Mouse (Mus musculus) olfactory bulb, adult 2 months (tissue): ENCODE measurements around the gene Epm2a. TPM values are rescaled to one million over a fixed set of nuclear protein-coding genes. Genes with fewer than 3 reads are reported as not detected.
A peak's percentile ranks its signal among the peaks of the same experiment; 100 is the strongest.

Source experiments
- H3K27ac ChIP-seq: fragments of 200-500 bp; 2 replicates; pipeline ENCODE4 v1.5.1; 2012; ENCODE audit warnings: low read depth, low read length; ENCODE audit not compliant: insufficient read depth
- H3K4me1 ChIP-seq: fragments of 200-500 bp; 2 replicates; pipeline ENCODE4 v1.6.1; 2012; ENCODE audit warnings: low read length; ENCODE audit not compliant: control insufficient read depth, insufficient read depth
- H3K4me3 ChIP-seq: fragments of 200-500 bp; 2 replicates; pipeline ENCODE4 v1.5.1; 2012; ENCODE audit warnings: mild to moderate bottlenecking, low read depth, low read length, moderate library complexity; ENCODE audit not compliant: insufficient read depth
- CTCF ChIP-seq: fragments of 200-500 bp; IDR thresholded peaks from 2 replicates; pipeline ENCODE4 v1.5.1; 2012; ENCODE audit warnings: low read depth, mild to moderate bottlenecking, low read length, moderate library complexity; ENCODE audit not compliant: insufficient read depth
- POLR2A ChIP-seq: fragments of 200-500 bp; IDR thresholded peaks from 2 replicates; pipeline ENCODE4 v1.6.1; 2012; ENCODE audit warnings: mild to moderate bottlenecking, low read depth, low read length, moderate library complexity; ENCODE audit not compliant: insufficient read depth
- WGBS: fragments of 180-500 bp; shearing (Covaris S2); methylation state at CpG from one replicate; pipeline ENCODE4 v1.1.7; 2018; 5-methylcytosine and 5-hydroxymethylcytosine counted together
- polyA plus RNA-seq: library from polyadenylated mRNA; stranded (reverse); fragments of >200 nt; gene quantifications from 2 replicates; pipeline ENCODE4 v1.2.4, GENCODE M21; 2012; ENCODE audit warnings: low replicate concordance; ENCODE audit not compliant: missing spikeins, insufficient read depth, insufficient read length

Epm2a gene
- polyA plus RNA-seq, 1 experiment, result not detected

- Histone ChIP-seq H3K4me3 (no peak overlapping the region), H3K4me1 (no peaks in the 10 kb centered on the region), H3K27ac (no peak overlapping the region)
- WGBS, result 85% methylated on average over 5 of the region's 5 CpGs
- TF ChIP-seq POLR2A (no peak), CTCF (no peak)
These were observed 67.7 kb downstream of the Epm2a start for GRCm38 (mm10) chr10:11410926-11411325.

- no peaks in the 10 kb centered on the region for H3K4me1 ChIP-seq
- H3K4me3 ChIP-seq, result no peak overlapping the region
- WGBS, result 96% methylated on average over 3 of the region's 3 CpGs
- no peak for TF ChIP-seq CTCF
- TF ChIP-seq POLR2A, result no peak
- H3K27ac ChIP-seq, result no peak overlapping the region
These were observed 76.9 kb downstream of the Epm2a start for GRCm38 (mm10) chr10:11420071-11420470.

- TF ChIP-seq POLR2A (no peak), CTCF (no peak)
- H3K4me3 ChIP-seq, result no peak overlapping the region
- H3K27ac ChIP-seq, result no peak overlapping the region
- H3K4me1 ChIP-seq, result peaks cover 4% of the 10 kb centered on the region; the same call in 1 of the 2 replicates
- WGBS, result 63% methylated on average over 12 of the region's 12 CpGs
These were observed 86.0 kb downstream of the Epm2a start for GRCm38 (mm10) chr10:11429059-11429812.

- H3K4me3 ChIP-seq, result no peak overlapping the region
- TF ChIP-seq CTCF (no peak), POLR2A (no peak)
- H3K27ac ChIP-seq, result no peak overlapping the region
- no peaks in the 10 kb centered on the region for H3K4me1 ChIP-seq
- 86% methylated on average over 1 of the region's 1 CpGs for WGBS
These were observed 93.8 kb downstream of the Epm2a start for GRCm38 (mm10) chr10:11436961-11437360.

- Histone ChIP-seq H3K4me3 (no peak overlapping the region), H3K4me1 (no peaks in the 10 kb centered on the region), H3K27ac (no peak overlapping the region)
- TF ChIP-seq POLR2A (no peak), CTCF (no peak)
- 81% methylated on average over 10 of the region's 10 CpGs for WGBS
These were observed 95.3 kb downstream of the Epm2a start for GRCm38 (mm10) chr10:11438461-11438860.

- TF ChIP-seq POLR2A (no peak), CTCF (no peak)
- H3K27ac ChIP-seq, result no peak overlapping the region
- WGBS, result 92% methylated on average over 6 of the region's 6 CpGs
- H3K4me1 ChIP-seq, result no peaks in the 10 kb centered on the region
- H3K4me3 ChIP-seq, result no peak overlapping the region
These were observed 96.1 kb downstream of the Epm2a start for GRCm38 (mm10) chr10:11439342-11439741.

- TF ChIP-seq POLR2A, result no peak
- TF ChIP-seq CTCF, result peak; percentile 22; the same call in 1 of the 2 replicates
- Histone ChIP-seq H3K4me3 (no peak overlapping the region), H3K27ac (no peak overlapping the region), H3K4me1 (peaks cover 6% of the 10 kb centered on the region; the same call in 1 of the 2 replicates)
- WGBS, result 32% methylated on average over 23 of the region's 23 CpGs
These were observed 106.5 kb downstream of the Epm2a start for GRCm38 (mm10) chr10:11449556-11450305.

- TF ChIP-seq POLR2A (no peak), CTCF (no peak)
- Histone ChIP-seq H3K4me3 (no peak overlapping the region), H3K27ac (no peak overlapping the region), H3K4me1 (peaks cover 6% of the 10 kb centered on the region; the same call in 1 of the 2 replicates)
- 93% methylated on average over 2 of the region's 2 CpGs for WGBS
These were observed 109.3 kb downstream of the Epm2a start for GRCm38 (mm10) chr10:11452537-11452936.

- no peak overlapping the region for H3K4me3 ChIP-seq
These were observed 114.2 kb downstream of the Epm2a start for GRCm38 (mm10) chr10:11457445-11457844.

More at GRCm38 (mm10) chr10:11457445-11457844, 114.2 kb downstream of the Epm2a start:
- Histone ChIP-seq H3K4me1 (no peaks in the 10 kb centered on the region), H3K27ac (no peak overlapping the region)
- TF ChIP-seq CTCF, result no peak
- no peak for TF ChIP-seq POLR2A
- 38% methylated on average over 1 of the region's 1 CpGs for WGBS
